Mouse (Mus musculus): Measurements from ENCODE around the gene Olfr317. TPM values are rescaled to one million over a fixed set of nuclear protein-coding genes. Genes with fewer than 3 reads are reported as not detected.
"Not testable (repeated sequence)": the region's sequence is repeated elsewhere in the genome, so short reads cannot be mapped to it uniquely, and the experiment has no call there.

Gene Olfr317
- polyA plus RNA-seq, 1 experiment from 2014 or later, result not detected

DNA sequence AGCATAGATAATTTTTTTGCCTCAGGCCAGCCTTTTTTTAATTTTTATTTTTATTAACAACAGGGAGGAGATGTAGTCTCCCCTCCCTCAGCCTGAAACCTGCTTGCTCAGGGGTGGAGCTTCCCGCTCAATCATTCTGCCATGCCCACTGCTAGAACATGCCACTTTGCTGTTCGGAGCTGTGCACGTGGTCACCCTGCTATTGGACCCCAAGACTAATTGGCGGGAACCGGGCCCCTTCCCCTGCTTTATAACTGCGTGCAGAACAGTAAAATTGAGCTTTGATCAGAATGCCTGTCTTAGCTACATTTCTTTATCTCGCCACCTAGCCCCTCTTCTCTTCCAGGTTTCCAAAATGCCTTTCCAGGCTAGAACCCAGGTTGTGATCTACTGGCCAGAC lies 21.3 kb downstream of the Olfr317 start:
- not testable (repeated sequence) for H3K4me1 ChIP-seq; H3K4me3 ChIP-seq; H3K27me3 ChIP-seq (replicated peaks); H3K27ac ChIP-seq; H3K9ac ChIP-seq; H3K9me3 ChIP-seq (replicated peaks); H3K4me2 ChIP-seq; ATAC-seq; H3K36me3 ChIP-seq
- 78% methylated on average over 7 of the region's 7 CpGs for WGBS (ENCODE audit: insufficient replicate concordance)

DNA sequence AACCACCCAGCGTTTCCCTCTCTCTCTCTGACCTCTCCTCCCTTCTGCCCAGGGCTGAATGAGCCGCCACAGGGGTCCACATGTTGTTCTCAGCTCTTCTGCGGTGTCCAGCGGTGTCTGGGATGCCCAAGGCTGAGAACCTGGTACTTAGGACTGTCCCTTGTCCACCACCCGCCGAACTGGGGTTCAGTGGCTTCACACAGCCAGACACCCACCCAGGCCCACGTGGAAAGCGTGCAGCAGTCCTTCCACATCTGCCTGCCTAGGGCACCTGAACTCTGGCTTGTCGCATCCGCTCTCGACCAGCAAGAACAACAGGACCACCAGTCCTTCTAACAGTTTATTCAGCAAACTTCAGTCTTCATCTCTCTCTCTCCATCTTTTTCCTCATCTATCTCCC lies 29.9 kb downstream of the Olfr317 start:
- Histone ChIP-seq H3K9me3 (replicated peaks) (no peaks in the 10 kb centered on the region), H3K36me3 (no peaks in the 10 kb centered on the region), H3K4me3 (no peak overlapping the region), H3K27ac (no peak overlapping the region), H3K4me1 (no peaks in the 10 kb centered on the region), H3K9ac (no peak overlapping the region), H3K4me2 (no peak overlapping the region), H3K27me3 (replicated peaks) (no peaks in the 10 kb centered on the region)
- 60% methylated on average over 11 of the region's 11 CpGs for WGBS (ENCODE audit: insufficient replicate concordance)
- no peak for ATAC-seq

DNA sequence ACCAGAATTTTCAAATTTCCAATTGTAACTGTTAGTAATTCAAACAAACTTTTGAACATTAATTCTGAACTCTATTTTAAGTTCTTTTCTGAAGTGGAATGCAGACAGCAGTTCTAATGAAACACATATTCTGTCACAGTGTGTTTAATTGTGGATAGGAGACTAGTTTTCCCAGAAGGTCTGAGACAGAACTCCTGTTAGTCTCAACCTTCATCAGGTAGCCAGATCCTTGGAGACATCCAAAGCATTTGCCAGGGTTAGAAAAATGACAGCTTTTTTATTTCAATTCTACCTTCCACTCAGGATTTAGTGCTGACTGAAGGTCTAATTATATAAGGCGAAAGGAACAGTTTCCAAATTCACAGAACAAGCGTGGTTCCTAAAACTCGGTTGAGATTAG lies 40.1 kb downstream of the Olfr317 start, which contains the start of gene Olfr319:
Gene Olfr319 (plus strand): TSS at position 301 of the 400 bp plus-strand sequence.
- Histone ChIP-seq H3K36me3 (no peaks in the 10 kb centered on the region), H3K27ac (no peak within 1 kb of the TSS), H3K9me3 (replicated peaks) (peaks cover 10% of the 10 kb centered on the region), H3K4me1 (no peaks in the 10 kb centered on the region), H3K27me3 (replicated peaks) (no peaks in the 10 kb centered on the region), H3K4me3 (no peak within 1 kb of the TSS), H3K4me2 (no peak within 1 kb of the TSS), H3K9ac (no peak within 1 kb of the TSS)
- no peak for ATAC-seq
- 59% methylated on average over 3 of the region's 3 CpGs for whole genome bisulfite sequencing (ENCODE audit: insufficient replicate concordance)

Other genes with a start within 250 kb of the Olfr317 start
- gene Olfr332, start 246.7 kb downstream of the Olfr317 start, polyA plus RNA-seq (2016; fragmentation: Nextera tagmentation; extraction: Ambion mirVana), result not detected in 2 replicates
- not detected in 2 replicates for gene Olfr331, start 236.6 kb downstream of the Olfr317 start, polyA plus RNA-seq (2016; fragmentation: Nextera tagmentation; extraction: Ambion mirVana)
- not detected in 2 replicates for gene Olfr330, start 204.4 kb downstream of the Olfr317 start, polyA plus RNA-seq (2016; fragmentation: Nextera tagmentation; extraction: Ambion mirVana)
- gene Olfr329-ps, start 192.8 kb downstream of the Olfr317 start, polyA plus RNA-seq (2016; fragmentation: Nextera tagmentation; extraction: Ambion mirVana), result not detected in 2 replicates
- not detected in 2 replicates for gene Olfr328, start 183.6 kb downstream of the Olfr317 start, polyA plus RNA-seq (2016; fragmentation: Nextera tagmentation; extraction: Ambion mirVana)
- gene Olfr224, start 168.7 kb downstream of the Olfr317 start, polyA plus RNA-seq (2016; fragmentation: Nextera tagmentation; extraction: Ambion mirVana), result not detected in 2 replicates
- gene Olfr325, start 161.5 kb downstream of the Olfr317 start, polyA plus RNA-seq (2016; fragmentation: Nextera tagmentation; extraction: Ambion mirVana), result not detected in 2 replicates
- gene Olfr324, start 144.1 kb downstream of the Olfr317 start, polyA plus RNA-seq (2016; fragmentation: Nextera tagmentation; extraction: Ambion mirVana), result not detected in 2 replicates
- gene 2210407C18Rik, start 123.1 kb downstream of the Olfr317 start, polyA plus RNA-seq (2016; fragmentation: Nextera tagmentation; extraction: Ambion mirVana), result not detected in 2 replicates
- gene Olfr323, start 108.7 kb downstream of the Olfr317 start, polyA plus RNA-seq (2016; fragmentation: Nextera tagmentation; extraction: Ambion mirVana), result not detected in 2 replicates
- gene Trim58, start 98.7 kb downstream of the Olfr317 start, polyA plus RNA-seq (2016; fragmentation: Nextera tagmentation; extraction: Ambion mirVana), result 9.2 and 10.1 TPM in 2 replicates
- not detected in 2 replicates for gene Olfr322, start 80.4 kb downstream of the Olfr317 start, polyA plus RNA-seq (2016; fragmentation: Nextera tagmentation; extraction: Ambion mirVana)
- not detected in 2 replicates for gene Olfr320, start 58.1 kb downstream of the Olfr317 start, polyA plus RNA-seq (2016; fragmentation: Nextera tagmentation; extraction: Ambion mirVana)
- not detected in 2 replicates for gene Olfr319, start 40.0 kb downstream of the Olfr317 start, polyA plus RNA-seq (2016; fragmentation: Nextera tagmentation; extraction: Ambion mirVana)
- not detected in 2 replicates for gene Olfr318, start 15.2 kb downstream of the Olfr317 start, polyA plus RNA-seq (2016; fragmentation: Nextera tagmentation; extraction: Ambion mirVana)
- gene Olfr316, start 13.5 kb upstream of the Olfr317 start, polyA plus RNA-seq (2016; fragmentation: Nextera tagmentation; extraction: Ambion mirVana), result not detected in 2 replicates
- not detected in 2 replicates for gene Olfr315, start 34.0 kb upstream of the Olfr317 start, polyA plus RNA-seq (2016; fragmentation: Nextera tagmentation; extraction: Ambion mirVana)
- gene Olfr314, start 43.7 kb upstream of the Olfr317 start, polyA plus RNA-seq (2016; fragmentation: Nextera tagmentation; extraction: Ambion mirVana), result not detected in 2 replicates
- gene Fam183b, start 62.7 kb upstream of the Olfr317 start, polyA plus RNA-seq (2016; fragmentation: Nextera tagmentation; extraction: Ambion mirVana), result 0.31 TPM in 1 of 2 replicates, not detected in the other
- gene Olfr313, start 75.8 kb upstream of the Olfr317 start, polyA plus RNA-seq (2016; fragmentation: Nextera tagmentation; extraction: Ambion mirVana), result not detected in 2 replicates
- not detected in 2 replicates for gene Olfr312, start 90.0 kb upstream of the Olfr317 start, polyA plus RNA-seq (2016; fragmentation: Nextera tagmentation; extraction: Ambion mirVana)
- gene Olfr311, start 100.0 kb upstream of the Olfr317 start, polyA plus RNA-seq (2016; fragmentation: Nextera tagmentation; extraction: Ambion mirVana), result not detected in 2 replicates
- 2.5 and 2.8 TPM in 2 replicates for gene Gm12258, start 107.9 kb upstream of the Olfr317 start, polyA plus RNA-seq (2016; fragmentation: Nextera tagmentation; extraction: Ambion mirVana)
- gene 2810021J22Rik, start 128.0 kb upstream of the Olfr317 start, polyA plus RNA-seq (2016; fragmentation: Nextera tagmentation; extraction: Ambion mirVana), result 3.2 and 3.6 TPM in 2 replicates
- 6.1 and 7.1 TPM in 2 replicates for gene Zfp39, start 165.0 kb upstream of the Olfr317 start, polyA plus RNA-seq (2016; fragmentation: Nextera tagmentation; extraction: Ambion mirVana)
- 9.5 and 10.9 TPM in 2 replicates for gene Btnl10, start 178.7 kb upstream of the Olfr317 start, polyA plus RNA-seq (2016; fragmentation: Nextera tagmentation; extraction: Ambion mirVana)
- gene Rnf187, start 199.7 kb upstream of the Olfr317 start, polyA plus RNA-seq (2016; fragmentation: Nextera tagmentation; extraction: Ambion mirVana), result 200 and 207 TPM in 2 replicates
- 5.3 and 5.7 TPM in 2 replicates for gene Hist3h2ba, start 209.7 kb upstream of the Olfr317 start, polyA plus RNA-seq (2016; fragmentation: Nextera tagmentation; extraction: Ambion mirVana)
- 14.3 and 16.9 TPM in 2 replicates for gene Hist3h2a, start 215.5 kb upstream of the Olfr317 start, polyA plus RNA-seq (2016; fragmentation: Nextera tagmentation; extraction: Ambion mirVana)
- gene Trim17, start 215.5 kb upstream of the Olfr317 start, polyA plus RNA-seq (2016; fragmentation: Nextera tagmentation; extraction: Ambion mirVana), result 0.07 and 0.13 TPM in 2 replicates
- 11.2 and 11.5 TPM in 2 replicates for gene Trim11, start 238.9 kb upstream of the Olfr317 start, polyA plus RNA-seq (2016; fragmentation: Nextera tagmentation; extraction: Ambion mirVana)